Mouse (Mus musculus) neural tube, embryonic 11.5 days (tissue): ENCODE results near the gene Pxdn. TPM values are rescaled to one million over a fixed set of nuclear protein-coding genes. Genes with fewer than 3 reads are reported as not detected.

Source experiments
- ATAC-seq: fragments of 200-750 bp; cut with Nextera tagmentation; 2 replicates; pipeline ENCODE4 v1.8.0; 2017; ENCODE audit warnings: moderate number of reproducible peaks, mild to moderate bottlenecking, moderate TSS enrichment, moderate library complexity; ENCODE audit not compliant: insufficient read depth, low FRiP score, low TSS enrichment
- DNase-seq: peaks from one replicate; pipeline ENCODE4 v3.0.0-alpha.2; 2015; ENCODE audit warnings: low spot score
- H3K27ac ChIP-seq: fragments of 300-500 bp; sonication (generic); 2 replicates; pipeline ENCODE4 v1.5.1; 2014; ENCODE audit warnings: low read depth, mild to moderate bottlenecking, low read length
- H3K27me3 ChIP-seq: fragments of 300-500 bp; sonication (generic); 2 replicates; pipeline ENCODE4 v1.6.1; 2014; ENCODE audit warnings: mild to moderate bottlenecking, low read length, mixed read lengths; ENCODE audit not compliant: control insufficient read depth, insufficient read depth
- H3K36me3 ChIP-seq: fragments of 300-500 bp; sonication (generic); 2 replicates; pipeline ENCODE4 v1.6.1; 2014; ENCODE audit warnings: mild to moderate bottlenecking, low read length, moderate library complexity, mixed read lengths; ENCODE audit not compliant: control insufficient read depth, insufficient read depth
- H3K4me1 ChIP-seq: fragments of 300-500 bp; sonication (generic); 2 replicates; pipeline ENCODE4 v1.6.1; 2014; ENCODE audit warnings: low read length, mixed read lengths; ENCODE audit not compliant: control insufficient read depth, insufficient read depth
- H3K4me2 ChIP-seq: fragments of 300-500 bp; sonication (generic); 2 replicates; pipeline ENCODE4 v1.6.1; 2014; ENCODE audit warnings: low read depth, mild to moderate bottlenecking, moderate library complexity
- H3K4me3 ChIP-seq: fragments of 300-500 bp; sonication (generic); 2 replicates; pipeline ENCODE4 v1.5.1; 2014; ENCODE audit warnings: low read depth, low read length
- H3K9ac ChIP-seq: fragments of 300-500 bp; sonication (generic); 2 replicates; pipeline ENCODE4 v1.6.1; 2014; ENCODE audit warnings: mild to moderate bottlenecking, low read length
- H3K9me3 ChIP-seq: fragments of 300-500 bp; sonication (generic); 2 replicates; pipeline ENCODE4 v1.6.1; 2016; ENCODE audit warnings: low read length; ENCODE audit not compliant: control insufficient read depth
- WGBS: fragments of 180-500 bp; shearing (Covaris S2); extraction: QIAGEN DNeasy Blood & Tissue Kit; methylation state at CpG from one replicate; pipeline ENCODE4 v1.1.7; 2014; 5-methylcytosine and 5-hydroxymethylcytosine counted together
- polyA plus RNA-seq: library from polyadenylated mRNA; unstranded; fragments of >200 nt; fragmentation: Nextera tagmentation; extraction: Ambion mirVana; gene quantifications from 2 replicates; pipeline ENCODE4 v1.2.1, GENCODE M21; 2014

The Pxdn gene
- polyA plus RNA-seq, 1 experiment from 2014 or later, result 93.5 TPM

- Histone ChIP-seq H3K4me2 (no peak overlapping the region), H3K27me3 (no peaks in the 10 kb centered on the region), H3K4me3 (no peak overlapping the region), H3K9me3 (no peaks in the 10 kb centered on the region), H3K9ac (no peak overlapping the region), H3K36me3 (no peaks in the 10 kb centered on the region), H3K27ac (no peak overlapping the region), H3K4me1 (no peaks in the 10 kb centered on the region)
- ATAC-seq (no peak), DNase-seq (peak; percentile 44)
- 45% methylated on average over 3 of the region's 3 CpGs for WGBS
These were observed 10.5 kb upstream of the Pxdn start for GRCm38 (mm10) chr12:29926896-29927295.

- Histone ChIP-seq H3K27me3 (no peaks in the 10 kb centered on the region), H3K4me1 (no peaks in the 10 kb centered on the region), H3K9ac (no peak overlapping the region), H3K9me3 (no peaks in the 10 kb centered on the region), H3K36me3 (no peaks in the 10 kb centered on the region), H3K27ac (no peak overlapping the region), H3K4me2 (no peak overlapping the region), H3K4me3 (no peak overlapping the region)
- WGBS, result 79% methylated on average over 1 of the region's 1 CpGs
- DNase-seq (no peak), ATAC-seq (no peak)
These were observed 6.8 kb upstream of the Pxdn start for GRCm38 (mm10) chr12:29930591-29930990.

- Histone ChIP-seq H3K9me3 (no peaks in the 10 kb centered on the region), H3K9ac (no peak overlapping the region), H3K4me3 (no peak overlapping the region), H3K4me2 (no peak overlapping the region), H3K36me3 (no peaks in the 10 kb centered on the region), H3K4me1 (no peaks in the 10 kb centered on the region), H3K27me3 (no peaks in the 10 kb centered on the region), H3K27ac (no peak overlapping the region)
- 97% methylated on average over 1 of the region's 1 CpGs for WGBS
- ATAC-seq (no peak), DNase-seq (no peak)
These were observed 4.5 kb upstream of the Pxdn start for GRCm38 (mm10) chr12:29932951-29933350.

GRCm38 (mm10) chr12:29933501-29933900, 3.9 kb upstream of the Pxdn start:
- ATAC-seq (no peak), DNase-seq (no peak)
- H3K9me3 ChIP-seq, result no peaks in the 10 kb centered on the region
- H3K4me2 ChIP-seq, result no peak overlapping the region
- no peaks in the 10 kb centered on the region for H3K27me3 ChIP-seq
- H3K36me3 ChIP-seq, result no peaks in the 10 kb centered on the region
- no peak overlapping the region for H3K27ac ChIP-seq
- no peaks in the 10 kb centered on the region for H3K4me1 ChIP-seq
- H3K9ac ChIP-seq, result no peak overlapping the region
- 69% methylated on average over 2 of the region's 2 CpGs for WGBS
- H3K4me3 ChIP-seq, result no peak overlapping the region

GRCm38 (mm10) chr12:29934120-29934581, 3.3 kb upstream of the Pxdn start:
- ATAC-seq (no peak), DNase-seq (no peak)
- Histone ChIP-seq H3K27me3 (no peaks in the 10 kb centered on the region), H3K4me2 (no peak overlapping the region), H3K36me3 (no peaks in the 10 kb centered on the region), H3K27ac (no peak overlapping the region), H3K4me1 (peaks cover under 1% of the 10 kb centered on the region), H3K9ac (no peak overlapping the region), H3K9me3 (no peaks in the 10 kb centered on the region), H3K4me3 (no peak overlapping the region)
- WGBS, result 79% methylated on average over 8 of the region's 8 CpGs

- Histone ChIP-seq H3K9ac (peak overlapping the region; percentile 86), H3K4me2 (peak overlapping the region; percentile 85), H3K27me3 (no peaks in the 10 kb centered on the region), H3K27ac (peak overlapping the region; percentile 51), H3K4me3 (peak overlapping the region; percentile 80), H3K36me3 (no peaks in the 10 kb centered on the region; the same call in 1 of the 2 replicates), H3K9me3 (no peaks in the 10 kb centered on the region), H3K4me1 (peaks cover 18% of the 10 kb centered on the region)
- ATAC-seq (peak; percentile 80), DNase-seq (peak; percentile 88)
- WGBS, result under 1% methylated on average over 42 of the region's 49 CpGs
These were observed 505 bp downstream of the Pxdn start for GRCm38 (mm10) chr12:29937851-29938375.

GRCm38 (mm10) chr12:29938376-29939041, 1.1 kb downstream of the Pxdn start:
- no peaks in the 10 kb centered on the region for H3K9me3 ChIP-seq
- WGBS, result under 1% methylated on average over 40 of the region's 40 CpGs
- H3K27ac ChIP-seq, result peak overlapping the region; percentile 51
- peak overlapping the region; percentile 80 for H3K4me3 ChIP-seq
- no peaks in the 10 kb centered on the region for H3K27me3 ChIP-seq
- H3K36me3 ChIP-seq, result no peaks in the 10 kb centered on the region; the same call in 1 of the 2 replicates
- peak overlapping the region; percentile 85 for H3K4me2 ChIP-seq
- ATAC-seq, result peak; percentile 74
- DNase-seq, result peak; percentile 73
- peak overlapping the region; percentile 86 for H3K9ac ChIP-seq
- peaks cover 18% of the 10 kb centered on the region for H3K4me1 ChIP-seq

GRCm38 (mm10) chr12:29939261-29939671, 1.9 kb downstream of the Pxdn start:
- no peak overlapping the region for H3K27ac ChIP-seq
- ATAC-seq, result no peak
- 11% methylated on average over 8 of the region's 8 CpGs for WGBS
- peak overlapping the region; percentile 80 for H3K4me3 ChIP-seq
- no peaks in the 10 kb centered on the region for H3K27me3 ChIP-seq
- no peaks in the 10 kb centered on the region; the same call in 1 of the 2 replicates for H3K36me3 ChIP-seq
- DNase-seq, result no peak
- H3K9me3 ChIP-seq, result no peaks in the 10 kb centered on the region
- peaks cover 18% of the 10 kb centered on the region for H3K4me1 ChIP-seq
- peak overlapping the region; percentile 86 for H3K9ac ChIP-seq
- H3K4me2 ChIP-seq, result peak overlapping the region; percentile 85

- Histone ChIP-seq H3K4me1 (peaks cover 18% of the 10 kb centered on the region), H3K9ac (no peak overlapping the region), H3K36me3 (no peaks in the 10 kb centered on the region; the same call in 1 of the 2 replicates), H3K4me2 (no peak overlapping the region), H3K4me3 (no peak overlapping the region), H3K27me3 (no peaks in the 10 kb centered on the region), H3K9me3 (no peaks in the 10 kb centered on the region), H3K27ac (no peak overlapping the region)
- DNase-seq (no peak), ATAC-seq (no peak)
- WGBS, result 80% methylated on average over 2 of the region's 2 CpGs
These were observed 5.0 kb downstream of the Pxdn start for GRCm38 (mm10) chr12:29942435-29942834.
